In genomic region chr16:31094036-31094435, GRCm38 (mm10) we compare ENCODE assay signal across 27 mouse cellular contexts.
"Had no signal": no experiment of that assay in that cellular context is flagged by ENCODE, and none has a peak within 500 bp of the region (broad histone marks: within the 10 kb centered on the region; RNA-seq: fewer than 3 reads in every experiment).

No protein-coding gene starts in this region.

- H3K4me3 ChIP-seq: gastrocnemius, adult 2 months; heart, embryonic 10.5 days; heart, embryonic 12.5 days; hindbrain, embryonic 10.5 days; hindbrain, embryonic 12.5 days; intestine, embryonic 15.5 days; layer of hippocampus, adult 2 months; left cerebral cortex, adult 2 months; limb, embryonic 10.5 days; limb, embryonic 12.5 days; liver, embryonic 13.5 days; liver, embryonic 15.5 days had no signal

- H3K4me2 ChIP-seq: heart, embryonic 12.5 days; hindbrain, embryonic 12.5 days; hindbrain, embryonic 14.5 days; intestine, embryonic 15.5 days; limb, embryonic 12.5 days; liver, embryonic 11.5 days; liver, embryonic 13.5 days; liver, embryonic 15.5 days had no signal

- H3K9me3 ChIP-seq: heart, embryonic 10.5 days; heart, embryonic 12.5 days; hindbrain, embryonic 10.5 days; hindbrain, embryonic 12.5 days; intestine, embryonic 15.5 days; limb, embryonic 10.5 days; limb, embryonic 12.5 days; liver, embryonic 13.5 days; liver, embryonic 15.5 days had no signal

- H3K27me3 ChIP-seq: heart, embryonic 12.5 days; hindbrain, embryonic 12.5 days; intestine, embryonic 15.5 days; limb, embryonic 12.5 days; liver, embryonic 13.5 days; liver, embryonic 15.5 days had no signal

- H3K36me3 ChIP-seq: intestine, embryonic 15.5 days had no signal

- ATAC-seq: hindbrain, embryonic 16.5 days; inflammation-experienced regulatory T-cells, adult 6 months; intestine, embryonic 15.5 days; intestine, postnatal 0 days had no signal

- H3K27ac ChIP-seq: gastrocnemius, adult 2 months; heart, embryonic 10.5 days; hindbrain, embryonic 12.5 days; hindbrain, embryonic 14.5 days; intestine, embryonic 15.5 days; left cerebral cortex, adult 2 months; limb, embryonic 10.5 days; limb, embryonic 12.5 days; liver, embryonic 13.5 days; liver, embryonic 15.5 days had no signal

- DNase-seq: gastrocnemius, adult 2 months; gastrocnemius, postnatal 10 days; gastrocnemius, postnatal 25 days; heart, postnatal 10 days; heart, postnatal 4 days; kidney, adult 18-20 months; kidney, adult 8-10 months; kidney, postnatal 10 days; kidney, postnatal 25 days; kidney, postnatal 4 days; liver; liver, embryonic 13.5 days had no signal

- H3K4me1 ChIP-seq: heart, embryonic 10.5 days; heart, embryonic 12.5 days; hindbrain, embryonic 12.5 days; intestine, embryonic 15.5 days; limb, embryonic 10.5 days; limb, embryonic 12.5 days; liver, embryonic 13.5 days; liver, embryonic 15.5 days had no signal

- H3K9ac ChIP-seq: heart, embryonic 12.5 days; hindbrain, embryonic 12.5 days; hindbrain, embryonic 14.5 days; intestine, embryonic 15.5 days; limb, embryonic 12.5 days; liver, embryonic 13.5 days; liver, embryonic 15.5 days had no signal
